In the genomic region with DNA sequence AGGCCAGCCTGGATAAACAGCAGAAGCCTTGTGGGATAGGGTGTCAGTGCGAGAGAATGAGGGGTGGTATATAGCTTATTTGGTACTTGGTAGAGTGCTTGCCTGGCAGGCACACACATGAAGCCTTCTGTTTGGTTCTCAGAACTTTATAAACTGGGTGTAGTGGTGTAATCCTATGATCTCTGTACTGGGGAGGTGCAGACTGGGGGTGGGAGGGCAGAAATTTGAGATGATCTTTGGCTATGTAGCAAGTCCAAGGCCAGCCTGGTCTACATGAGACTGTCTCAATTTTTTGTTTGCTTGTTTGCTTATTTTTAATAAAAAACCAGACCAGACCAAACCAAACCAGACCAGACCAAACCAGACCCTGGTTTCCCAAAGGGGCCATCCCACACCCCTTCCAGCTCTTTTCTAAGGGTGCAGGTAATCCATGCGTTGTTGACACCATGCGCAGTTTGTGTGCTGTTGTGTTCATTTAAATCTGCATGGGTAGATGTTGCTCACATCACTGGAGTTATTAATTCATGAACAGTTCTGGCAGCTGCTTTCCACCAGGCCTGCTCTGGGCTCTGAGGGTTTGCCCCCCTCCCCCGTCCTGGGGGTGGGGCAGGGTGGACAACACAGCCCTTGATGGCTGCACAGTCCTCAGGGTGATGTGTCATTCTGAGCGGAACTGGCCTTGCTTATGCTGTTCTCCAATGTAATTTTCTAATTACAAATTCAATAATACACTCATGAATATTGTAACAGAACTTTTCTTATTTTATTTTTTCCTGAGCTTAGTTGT, we compare ENCODE assay signal across 21 mouse cellular contexts. TPM values are rescaled to one million over a fixed set of nuclear protein-coding genes. Genes with fewer than 3 reads are reported as not detected.
A peak's percentile ranks its signal among the peaks of the same experiment; 100 is the strongest.
DNase-seq lines count a peak whose midpoint lies in the region; ATAC-seq lines count a peak whose summit lies in the region.
"Had no signal": no experiment of that assay in that cellular context is flagged by ENCODE, and none has a peak within 500 bp of the region (broad histone marks: within the 10 kb centered on the region; RNA-seq: fewer than 3 reads in every experiment).

No protein-coding gene starts in this region.

- H3K27me3 ChIP-seq in liver, embryonic 16.5 days (ENCODE audit: control insufficient read depth, insufficient read depth, low read depth, low read length), result no peaks in the 10 kb centered on the region
- H3K27me3 ChIP-seq: embryonic facial prominence, embryonic 15.5 days; liver, embryonic 15.5 days; neural tube, embryonic 15.5 days; Patski had no signal

- H3K4me2 ChIP-seq in liver, embryonic 16.5 days (ENCODE audit: low read depth, low read length), result no peak overlapping the region
- H3K4me2 ChIP-seq: embryonic facial prominence, embryonic 15.5 days; liver, embryonic 15.5 days; neural tube, embryonic 15.5 days had no signal

- no peaks in the 10 kb centered on the region for H3K36me3 ChIP-seq in liver, embryonic 16.5 days (ENCODE audit: control insufficient read depth, insufficient read depth)
- H3K36me3 ChIP-seq: embryonic facial prominence, embryonic 15.5 days; hindbrain, embryonic 10.5 days; limb, embryonic 10.5 days; neural tube, embryonic 15.5 days had no signal

- intact Hi-C loops in gastrocnemius, postnatal 36 days (cut with DNase I), result no loop called here

- H3K9me3 ChIP-seq in liver, embryonic 16.5 days (replicated peaks; ENCODE audit: control insufficient read depth, low read length), result no peaks in the 10 kb centered on the region
- H3K9me3 ChIP-seq: embryonic facial prominence, embryonic 15.5 days; heart, embryonic 10.5 days; hindbrain, embryonic 10.5 days; limb, embryonic 10.5 days; liver, embryonic 15.5 days; megakaryocyte, embryonic 14.5 days; neural tube, embryonic 15.5 days had no signal

- no peak overlapping the region for H3K4me3 ChIP-seq in liver, embryonic 16.5 days (ENCODE audit: low read depth, low read length)
- H3K4me3 ChIP-seq: embryonic facial prominence, embryonic 15.5 days; heart, embryonic 10.5 days; hindbrain, embryonic 10.5 days; limb, embryonic 10.5 days; liver, embryonic 15.5 days; neural tube, embryonic 15.5 days had no signal

- peaks cover 22% of the 10 kb centered on the region for H3K4me1 ChIP-seq in liver, embryonic 16.5 days (ENCODE audit: control insufficient read depth, low read depth, low read length)
- H3K4me1 ChIP-seq: limb, embryonic 10.5 days had no signal

- no peak overlapping the region for H3K9ac ChIP-seq in liver, embryonic 16.5 days (ENCODE audit: low read depth, low read length)
- H3K9ac ChIP-seq: embryonic facial prominence, embryonic 15.5 days; liver, embryonic 15.5 days; neural tube, embryonic 15.5 days had no signal

- DNase-seq in layer of hippocampus, adult 9-11 months, result peak; percentile 66
- DNase-seq in layer of hippocampus, adult 11-12 months (ENCODE audit: low spot score), result no peak
- DNase-seq in MN1 (ENCODE audit: low spot score), result peak; percentile 39
- DNase-seq in Muller cell, postnatal 12 days (ENCODE audit: inconsistent ontology term), result peak; percentile 52
- DNase-seq in gastrocnemius, postnatal 36 days, result no peak
- no peak for DNase-seq in kidney, postnatal 4 days
- DNase-seq: cerebellum, adult 11 months; cerebellum, postnatal 14 days; kidney, adult 2 months; kidney, postnatal 25 days; lung, postnatal 14 days had no signal

- WGBS in liver, embryonic 16.5 days (ENCODE audit: insufficient replicate concordance), result 77% methylated on average over 5 of the region's 5 CpGs

- ATAC-seq in liver, embryonic 16.5 days (ENCODE audit: low read depth), result peak; percentile 60
- ATAC-seq: forebrain, embryonic 16.5 days; Patski had no signal

- H3K27ac ChIP-seq in liver, embryonic 16.5 days (ENCODE audit: low read length), result 0 out of 2 replicates have a peak overlapping the region, but pooled peaks have one; percentile 32
- H3K27ac ChIP-seq: embryonic facial prominence, embryonic 15.5 days; heart, embryonic 10.5 days; hindbrain, embryonic 10.5 days; limb, embryonic 10.5 days; liver, embryonic 15.5 days; neural tube, embryonic 15.5 days had no signal

RNA-seq across cellular contexts. Expression of a gene that starts 15.4 kb away (rescaled TPM):
- 128 and 142 TPM in 2 replicates for polyA plus RNA-seq in liver, embryonic 16.5 days (2015; fragmentation: Nextera tagmentation; extraction: Ambion mirVana)
- total RNA-seq in gastrocnemius, postnatal 36 days (2021), result 10 to 100 TPM; 39.2 to 44.1 TPM

RNA-seq across cellular contexts. Expression of a gene that starts 15.6 kb away (rescaled TPM):
- 17.3 and 22.5 TPM in 2 replicates for polyA plus RNA-seq in liver, embryonic 16.5 days (2015; fragmentation: Nextera tagmentation; extraction: Ambion mirVana)
- total RNA-seq in gastrocnemius, postnatal 36 days (2021), result 10 to 100 TPM; 15.6 to 25.5 TPM

RNA-seq across cellular contexts. Expression of a gene that starts 30.2 kb away (rescaled TPM):
- 7.2 and 7.6 TPM in 2 replicates for polyA plus RNA-seq in liver, embryonic 16.5 days (2015; fragmentation: Nextera tagmentation; extraction: Ambion mirVana)
- 1 to 10 TPM; 6.0 to 6.4 TPM for total RNA-seq in gastrocnemius, postnatal 36 days (2021)

Comparison
In these comparisons a context has a peak if more than half of its experiments do, and no peak if none do; other contexts are left out.
1. DNase-seq: peak in layer of hippocampus, adult 9-11 months (single experiment), MN1 (single experiment) and Muller cell, postnatal 12 days (single experiment); none in layer of hippocampus, adult 11-12 months (single experiment), gastrocnemius, postnatal 36 days (0 of 2) and kidney, postnatal 4 days (0 of 2).